Mouse (Mus musculus) forebrain, postnatal 0 days (tissue): Measurements from ENCODE around the gene Akap8l. TPM values are rescaled to one million over a fixed set of nuclear protein-coding genes. Genes with fewer than 3 reads are reported as not detected.

ENCODE experiments used
- ATAC-seq: fragments of 200-750 bp; cut with Nextera tagmentation; 2 replicates; pipeline ENCODE4 v1.8.0; 2017; ENCODE audit warnings: mild to moderate bottlenecking, moderate library complexity
- DNase-seq: peaks from one replicate; pipeline ENCODE4 v3.0.0-alpha.2; 2015
- H3K27ac ChIP-seq: fragments of 300-500 bp; sonication (generic); 2 replicates; pipeline ENCODE4 v1.5.1; 2014; ENCODE audit warnings: low read depth, mild to moderate bottlenecking, antibody characterized with exemption, low read length, moderate library complexity, mixed read lengths
- H3K27me3 ChIP-seq: fragments of 300-500 bp; sonication (generic); 2 replicates; pipeline ENCODE4 v1.6.1; 2014; ENCODE audit warnings: mild to moderate bottlenecking, low read length, mixed read lengths; ENCODE audit not compliant: insufficient read depth
- H3K36me3 ChIP-seq: fragments of 300-500 bp; sonication (generic); 2 replicates; pipeline ENCODE4 v1.6.1; 2014; ENCODE audit warnings: mild to moderate bottlenecking, moderate library complexity; ENCODE audit not compliant: insufficient read depth
- H3K4me1 ChIP-seq: fragments of 300-500 bp; sonication (generic); 2 replicates; pipeline ENCODE4 v1.6.1; 2014; ENCODE audit warnings: antibody characterized with exemption; ENCODE audit not compliant: insufficient read depth
- H3K4me2 ChIP-seq: fragments of 300-500 bp; sonication (generic); 2 replicates; pipeline ENCODE4 v1.6.1; 2014; ENCODE audit warnings: low read depth, mild to moderate bottlenecking, moderate library complexity
- H3K4me3 ChIP-seq: fragments of 300-500 bp; sonication (generic); 2 replicates; pipeline ENCODE4 v1.5.1; 2014; ENCODE audit warnings: low read depth, low read length, mixed read lengths
- H3K9ac ChIP-seq: fragments of 300-500 bp; sonication (generic); 2 replicates; pipeline ENCODE4 v1.6.1; 2014; ENCODE audit warnings: mild to moderate bottlenecking
- H3K9me3 ChIP-seq: fragments of 300-500 bp; sonication (generic); 2 replicates; pipeline ENCODE4 v1.6.1; 2016; ENCODE audit warnings: low read length
- CTCF ChIP-seq: sonication (generic); IDR thresholded peaks from 2 replicates; pipeline ENCODE4 v1.5.1; 2016; ENCODE audit warnings: antibody characterized with exemption, control low read depth, low read depth
- WGBS: fragments of 180-500 bp; shearing (Covaris S2); extraction: QIAGEN DNeasy Blood & Tissue Kit; methylation state at CpG from one replicate; pipeline ENCODE4 v1.1.7; 2014; 5-methylcytosine and 5-hydroxymethylcytosine counted together
- polyA plus RNA-seq: library from polyadenylated mRNA; unstranded; fragments of >200 nt; fragmentation: Nextera tagmentation; extraction: Ambion mirVana; gene quantifications from 2 replicates; pipeline ENCODE4 v1.2.1, GENCODE M21; 2015
- total RNA-seq: library from RNA; depleted of rRNA; stranded (reverse); fragments of >200 nt; gene quantifications from 2 replicates; pipeline ENCODE4 v1.2.3, GENCODE M21; 2014

Gene Akap8l
- total and polyA plus RNA-seq, 2 experiments from 2014 or later: 74.2 to 80.5 TPM

GRCm38 (mm10) chr17:32358943-32359340, 8.5 kb upstream of the Akap8l start:
- 98% methylated on average over 6 of the region's 6 CpGs for WGBS

DNA sequence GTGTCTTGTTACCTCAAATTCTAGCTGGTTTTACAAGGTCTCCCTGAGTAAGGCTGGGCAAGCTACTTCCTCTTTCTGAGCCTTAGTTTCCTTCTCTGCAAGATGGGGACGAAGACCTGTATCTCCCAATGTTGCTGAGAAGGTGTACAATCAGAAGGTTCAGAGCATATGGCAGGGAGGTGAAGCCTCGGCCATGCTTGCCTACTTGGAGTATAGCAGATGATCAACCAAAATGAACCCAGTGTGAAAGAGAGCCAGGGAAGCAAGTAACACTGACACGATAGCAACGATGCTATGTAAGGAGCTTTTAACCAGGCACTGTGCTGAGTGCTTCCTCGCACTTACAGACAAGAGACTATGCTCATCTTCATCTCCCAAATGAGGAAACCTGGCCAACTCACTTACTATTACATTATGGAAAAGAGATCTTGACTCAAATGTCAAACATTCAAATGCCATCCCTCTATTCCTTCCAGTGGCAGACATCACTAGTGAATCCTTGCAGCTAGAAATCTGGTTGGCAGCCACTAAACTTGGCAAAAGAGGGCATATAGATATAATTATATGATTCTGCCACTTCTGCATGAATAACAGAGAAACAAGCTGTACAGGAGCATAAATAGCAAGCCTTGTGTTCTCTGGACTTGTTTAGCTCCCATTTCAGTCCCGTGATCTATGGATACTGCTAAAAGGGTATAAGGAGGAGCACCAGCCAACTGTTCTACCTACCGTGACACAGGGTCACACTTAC, 8.0 kb upstream of the Akap8l start:
- Histone ChIP-seq H3K4me1 (peaks cover 7% of the 10 kb centered on the region; the same call in 1 of the 2 replicates), H3K27ac (no peak overlapping the region), H3K9me3 (no peaks in the 10 kb centered on the region), H3K27me3 (no peaks in the 10 kb centered on the region), H3K4me3 (no peak overlapping the region), H3K36me3 (peaks cover 84% of the 10 kb centered on the region), H3K4me2 (no peak overlapping the region), H3K9ac (no peak overlapping the region)
- ATAC-seq (no peak), DNase-seq (no peak)
- no peak for TF ChIP-seq CTCF
- 91% methylated on average over 7 of the region's 7 CpGs for WGBS

More at GRCm38 (mm10) chr17:32358943-32359340, 8.5 kb upstream of the Akap8l start:
- no peak overlapping the region for H3K4me3 ChIP-seq
- H3K27me3 ChIP-seq: no peaks in the 10 kb centered on the region
- H3K4me2 ChIP-seq: no peak overlapping the region
- peaks cover 8% of the 10 kb centered on the region; the same call in 1 of the 2 replicates for H3K4me1 ChIP-seq
- peaks cover 84% of the 10 kb centered on the region for H3K36me3 ChIP-seq
- no peak overlapping the region for H3K27ac ChIP-seq
- no peak for ATAC-seq
- no peak for DNase-seq
- TF ChIP-seq CTCF: no peak
- no peak overlapping the region for H3K9ac ChIP-seq
- H3K9me3 ChIP-seq: no peaks in the 10 kb centered on the region

DNA sequence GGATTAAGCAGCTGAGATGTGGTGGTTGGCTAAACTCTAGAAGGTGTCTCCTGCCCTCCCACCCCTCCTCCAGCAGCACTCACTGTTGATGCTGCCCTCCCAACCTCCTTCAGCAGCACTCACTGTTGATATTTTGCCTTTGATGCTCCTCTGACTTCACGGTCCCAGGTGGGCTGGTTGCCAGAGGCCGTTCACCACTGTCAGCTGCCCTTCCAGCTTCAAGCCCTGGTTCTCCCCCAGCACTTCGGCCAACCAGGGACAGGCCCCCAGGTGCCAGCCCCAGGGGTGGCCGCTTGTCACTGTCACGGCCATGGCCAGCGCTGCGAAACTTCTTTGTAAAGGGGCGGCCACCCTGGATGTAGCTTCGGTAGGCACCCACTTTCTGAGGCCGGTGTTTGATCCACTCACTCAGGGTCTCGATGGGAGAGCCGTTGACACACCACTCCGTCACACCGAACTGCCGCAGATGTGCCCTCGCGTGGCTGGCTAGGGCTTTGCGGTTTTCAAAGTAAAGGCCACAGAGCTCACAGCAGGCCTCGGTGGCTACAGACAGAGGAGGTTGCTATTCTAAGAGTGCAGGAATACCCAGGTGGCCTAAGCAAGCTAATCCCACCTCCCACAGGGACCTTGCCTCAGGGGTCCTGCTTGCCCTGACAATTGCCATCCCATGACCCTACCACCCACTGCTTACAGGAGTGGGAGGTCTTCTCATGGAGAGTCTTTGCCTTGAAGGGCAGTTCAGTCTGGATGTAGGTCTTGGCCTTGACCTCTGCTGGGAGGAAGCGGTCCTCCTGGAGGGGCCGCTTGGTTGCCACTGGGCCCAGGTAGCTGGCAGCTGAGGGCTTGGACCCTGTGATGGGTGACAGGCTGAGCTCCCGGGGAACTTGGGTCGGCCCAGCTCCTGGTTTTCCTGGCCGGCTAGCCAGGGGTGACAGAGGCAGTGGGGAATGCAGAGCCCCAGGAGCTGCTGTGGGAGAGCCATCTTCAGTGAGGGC, 6.7 kb upstream of the Akap8l start:
- 88% methylated on average over 24 of the region's 24 CpGs for WGBS
- TF ChIP-seq CTCF: no peak
- H3K4me2 ChIP-seq: no peak overlapping the region
- H3K9me3 ChIP-seq: no peaks in the 10 kb centered on the region
- DNase-seq (no peak), ATAC-seq (no peak)
- H3K27me3 ChIP-seq: no peaks in the 10 kb centered on the region
- no peaks in the 10 kb centered on the region for H3K4me1 ChIP-seq
- H3K9ac ChIP-seq: no peak overlapping the region
- H3K36me3 ChIP-seq: peaks cover 79% of the 10 kb centered on the region
- H3K27ac ChIP-seq: no peak overlapping the region
- H3K4me3 ChIP-seq: no peak overlapping the region

DNA sequence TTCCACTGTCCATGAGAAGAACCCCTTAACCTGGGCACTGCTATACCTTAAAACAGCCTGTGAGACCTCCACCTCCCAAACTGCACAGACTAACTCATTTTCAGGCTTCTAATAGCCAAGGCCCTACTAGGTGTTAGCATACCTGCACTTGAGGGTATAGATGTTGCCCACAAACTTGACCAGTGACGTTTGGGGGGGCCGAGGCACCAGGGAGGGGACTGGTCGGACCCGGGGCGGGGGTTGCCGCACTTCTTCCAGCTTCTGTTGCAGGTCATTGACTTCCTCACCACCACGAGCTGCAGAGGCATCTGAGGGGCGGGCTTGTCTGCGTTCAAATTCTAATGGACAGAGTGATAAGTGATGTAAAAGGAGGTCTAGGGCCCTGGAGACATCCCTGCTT, 5.9 kb upstream of the Akap8l start:
- WGBS: 88% methylated on average over 9 of the region's 9 CpGs

DNA sequence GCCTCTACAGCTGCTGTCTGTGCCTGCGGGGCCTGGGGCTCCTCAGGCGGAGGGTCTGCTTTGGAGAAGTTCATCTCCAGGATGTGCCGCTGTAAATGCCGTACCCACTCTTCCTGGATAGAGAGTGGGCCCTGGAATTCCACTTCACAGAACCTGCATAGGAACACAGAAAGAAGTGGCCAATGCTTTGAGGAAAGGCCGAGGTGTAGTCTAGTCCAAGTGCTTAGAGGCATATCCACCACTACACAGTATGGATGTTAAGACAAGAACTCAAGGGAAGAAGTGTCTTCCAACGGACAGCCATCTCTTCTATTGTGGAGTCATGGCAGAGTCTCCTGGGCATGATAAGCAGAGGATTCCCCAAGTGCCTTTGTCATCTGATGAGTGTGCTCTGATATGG, 4.6 kb upstream of the Akap8l start:
- H3K9ac ChIP-seq: no peak overlapping the region
- no peak overlapping the region for H3K4me2 ChIP-seq
- H3K4me3 ChIP-seq: no peak overlapping the region
- no peaks in the 10 kb centered on the region for H3K27me3 ChIP-seq
- H3K4me1 ChIP-seq: no peaks in the 10 kb centered on the region
- ATAC-seq: no peak
- no peak for TF ChIP-seq CTCF
- no peaks in the 10 kb centered on the region for H3K9me3 ChIP-seq
- H3K27ac ChIP-seq: no peak overlapping the region
- H3K36me3 ChIP-seq: peaks cover 59% of the 10 kb centered on the region
- WGBS: 88% methylated on average over 6 of the region's 6 CpGs
- DNase-seq: no peak

More for the DNA sequence above, 5.9 kb upstream of the Akap8l start:
- Histone ChIP-seq H3K4me1 (no peaks in the 10 kb centered on the region), H3K27me3 (no peaks in the 10 kb centered on the region), H3K4me2 (no peak overlapping the region), H3K9ac (no peak overlapping the region), H3K27ac (no peak overlapping the region), H3K4me3 (no peak overlapping the region), H3K9me3 (no peaks in the 10 kb centered on the region), H3K36me3 (peaks cover 71% of the 10 kb centered on the region)
- TF ChIP-seq CTCF: no peak
- no peak for ATAC-seq
- DNase-seq: no peak

- Histone ChIP-seq H3K27ac (no peak overlapping the region), H3K9ac (no peak overlapping the region), H3K36me3 (peaks cover 51% of the 10 kb centered on the region), H3K4me1 (no peaks in the 10 kb centered on the region), H3K9me3 (no peaks in the 10 kb centered on the region), H3K4me2 (no peak overlapping the region), H3K4me3 (no peak overlapping the region), H3K27me3 (no peaks in the 10 kb centered on the region)
- 55% methylated on average over 5 of the region's 5 CpGs for WGBS
- no peak for TF ChIP-seq CTCF
- no peak for ATAC-seq
- no peak for DNase-seq
These were observed 3.8 kb upstream of the Akap8l start for GRCm38 (mm10) chr17:32354211-32354610.
